Mouse (Mus musculus): Measurements from ENCODE around the gene Olfr1085.
"Not testable (repeated sequence)": the region's sequence is repeated elsewhere in the genome, so short reads cannot be mapped to it uniquely, and the experiment has no call there.

The Olfr1085 gene

DNA sequence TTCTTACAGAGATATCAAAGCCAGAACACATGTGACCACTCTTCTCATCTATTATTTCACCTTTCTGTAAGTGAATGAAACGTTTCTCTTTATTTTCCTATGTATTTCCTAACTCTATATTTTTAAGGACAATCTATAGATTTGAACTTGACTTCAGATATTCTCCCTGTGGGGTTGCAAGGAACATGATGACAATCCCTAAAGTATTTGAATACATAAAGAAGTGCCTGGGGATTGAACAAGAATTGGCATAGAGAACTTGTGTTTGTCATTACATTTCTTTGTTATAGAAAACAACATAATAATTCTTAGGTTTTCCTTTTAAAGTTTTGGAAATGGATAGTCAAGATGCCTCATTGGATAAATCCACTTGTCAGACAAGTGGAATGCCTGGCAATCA, at the start of gene Olfr1085:
Olfr1085 (minus strand) TSS at position 101 of the 400 bp plus-strand sequence.
- no peak for DNase-seq (ENCODE audit: low read depth, low spot score)

DNA sequence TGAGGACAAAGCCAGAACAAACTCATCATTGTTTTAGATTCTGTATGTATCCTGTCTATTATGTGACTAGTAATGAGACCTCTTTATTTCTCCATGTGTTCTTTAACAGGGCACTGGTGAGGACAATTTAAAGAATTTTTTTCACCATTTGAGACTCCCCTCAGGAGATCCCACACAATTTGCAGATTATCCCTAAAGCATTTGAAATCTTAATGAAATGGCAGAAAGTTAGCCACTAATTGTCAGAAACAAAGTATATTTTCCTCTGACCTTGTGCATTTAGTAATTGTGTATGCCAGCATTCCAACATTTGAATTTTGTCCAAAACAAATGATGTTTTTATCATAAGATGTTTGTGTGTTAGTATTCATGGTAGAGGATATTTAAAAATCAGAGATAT, 36.5 kb upstream of the Olfr1085 start, which contains the start of gene Olfr1087:
Olfr1087 (minus strand) TSS at position 101 of the 400 bp plus-strand sequence.
- no peak for DNase-seq (ENCODE audit: low read depth, low spot score)

DNA sequence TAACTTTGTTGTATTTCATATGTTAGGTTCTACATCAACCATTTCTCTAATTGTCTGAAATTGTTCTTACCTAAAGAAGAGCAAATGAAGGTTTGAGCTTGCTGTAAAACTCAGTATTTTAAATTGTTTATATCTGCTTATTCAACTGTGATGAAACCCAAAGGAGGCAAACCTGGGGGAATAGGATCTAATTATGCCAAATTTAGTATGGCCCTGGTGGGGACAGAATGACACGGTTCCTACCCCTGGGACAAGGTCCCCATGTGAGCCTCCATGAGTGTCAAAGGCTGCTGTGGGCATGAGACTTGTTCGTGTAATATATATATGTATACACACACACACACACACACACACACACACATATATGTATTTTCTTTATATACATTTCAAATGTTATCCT, 18.2 kb upstream of the Olfr1085 start, which contains the start of gene Olfr1086:
Olfr1086 (minus strand) TSS at position 101 of the 400 bp plus-strand sequence.
- DNase-seq (ENCODE audit: low read depth, low spot score) = no peak

DNA sequence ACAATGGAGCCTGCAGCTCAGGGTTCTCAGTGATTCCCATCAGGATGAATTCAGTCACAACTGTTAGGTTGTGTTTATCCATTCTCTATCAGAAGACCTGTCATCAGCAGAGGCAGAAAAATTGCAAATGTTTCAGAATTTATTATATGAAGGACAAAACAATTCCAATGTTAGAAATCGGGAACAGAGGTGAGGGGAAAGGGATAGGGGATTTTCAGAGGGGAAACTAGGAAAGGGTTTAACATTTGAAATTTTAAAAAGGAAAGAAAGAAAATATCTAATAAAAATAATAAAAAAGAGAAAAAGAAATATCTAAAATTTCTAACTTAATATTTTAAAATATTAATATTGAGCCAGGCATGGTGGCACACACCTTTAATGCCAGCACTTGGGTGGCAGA, 22.2 kb downstream of the Olfr1085 start, which contains the start of gene Olfr1084:
Olfr1084 (minus strand) TSS at position 101 of the 400 bp plus-strand sequence.
- DNase-seq (ENCODE audit: low read depth, low spot score) = not testable (repeated sequence)

Data from retina, adult 2 months (tissue).